Mouse (Mus musculus) bone marrow macrophage, adult 2 months (primary cell): Measurements from ENCODE around the gene St8sia1.

Experiments
- CTCF ChIP-seq: IDR thresholded peaks from 2 replicates; pipeline ENCODE4 v1.5.1; 2012; ENCODE audit warnings: low read depth, mild to moderate bottlenecking, low read length, moderate library complexity
- POLR2A ChIP-seq: IDR thresholded peaks from 2 replicates; pipeline ENCODE4 v1.6.1; 2012; ENCODE audit warnings: mild to moderate bottlenecking, low read depth, low read length, borderline replicate concordance

GRCm38 (mm10) chr6:142972205-142972604 lies 8.0 kb upstream of the St8sia1 start:
- no peak for TF ChIP-seq CTCF
- no peak for TF ChIP-seq POLR2A
